Mouse (Mus musculus): ENCODE measurements around the gene Krt18. TPM values are rescaled to one million over a fixed set of nuclear protein-coding genes. Genes with fewer than 3 reads are reported as not detected.
"Not testable (repeated sequence)": the region's sequence is repeated elsewhere in the genome, so short reads cannot be mapped to it uniquely, and the experiment has no call there.

Krt18 gene
- total RNA-seq, 2 experiments from 2014 or later, result 1.0 to 1.3 TPM

GRCm38 (mm10) chr15:102065661-102066325, 37.8 kb downstream of the Krt18 start:
- peak; percentile 95 to 97 for DNase-seq (ENCODE audit: low spot score in 2 of 2)

GRCm38 (mm10) chr15:102070476-102071467, 42.8 kb downstream of the Krt18 start:
- no peak for DNase-seq (ENCODE audit: low spot score in 2 of 2)

- DNase-seq (ENCODE audit: low spot score in 2 of 2), result no peak
Measured at GRCm38 (mm10) chr15:102072963-102073558, 45.1 kb downstream of the Krt18 start.

- peak; percentile 96 for DNase-seq (ENCODE audit: low spot score in 2 of 2)
Measured at GRCm38 (mm10) chr15:102073559-102074069, 45.6 kb downstream of the Krt18 start, which contains the start of gene Eif4b. Gene Eif4b (plus strand): TSS chr15:102073773.

GRCm38 (mm10) chr15:102074070-102074731, 46.2 kb downstream of the Krt18 start:
- DNase-seq (ENCODE audit: low spot score in 2 of 2), result peak; percentile 62 to 72

GRCm38 (mm10) chr15:102074876-102075585, 47.1 kb downstream of the Krt18 start:
- no peak for DNase-seq (ENCODE audit: low spot score in 2 of 2)

GRCm38 (mm10) chr15:102077111-102077677, 49.2 kb downstream of the Krt18 start:
- DNase-seq (ENCODE audit: low spot score in 2 of 2), result no peak

- DNase-seq (ENCODE audit: low spot score in 2 of 2), result no peak
Measured at GRCm38 (mm10) chr15:102079221-102079620, 51.2 kb downstream of the Krt18 start.

- not testable (repeated sequence) for DNase-seq (ENCODE audit: low spot score in 2 of 2)
Measured at GRCm38 (mm10) chr15:102079924-102080323, 51.9 kb downstream of the Krt18 start.

GRCm38 (mm10) chr15:102080429-102080828, 52.4 kb downstream of the Krt18 start:
- no peak for DNase-seq (ENCODE audit: low spot score in 2 of 2)

Other genes with a start within 250 kb of the Krt18 start
- gene Krt72, start 241.7 kb upstream of the Krt18 start, total RNA-seq (2021), result not detected
- gene Krt73, start 225.8 kb upstream of the Krt18 start, total RNA-seq (2021), result not detected
- not detected for gene Krt2, start 210.0 kb upstream of the Krt18 start, total RNA-seq (2021)
- gene Krt1, start 177.4 kb upstream of the Krt18 start, total RNA-seq (2021), result under 1 TPM in 1 of 2 experiments, not detected in 1; 0.56 TPM
- not detected for gene Krt77, start 158.5 kb upstream of the Krt18 start, total RNA-seq (2021)
- under 1 TPM in 1 of 2 experiments, not detected in 1; 0.13 TPM for gene Krt76, start 135.3 kb upstream of the Krt18 start, total RNA-seq (2021)
- gene Krt4, start 103.4 kb upstream of the Krt18 start, total RNA-seq (2021), result not detected
- 1 to 10 TPM in 1 of 2 experiments, under 1 TPM in 1; 0.73 to 3.6 TPM for gene Krt79, start 87.9 kb upstream of the Krt18 start, total RNA-seq (2021)
- gene Krt78, start 73.9 kb upstream of the Krt18 start, total RNA-seq (2021), result not detected
- gene Krt8, start 23.7 kb upstream of the Krt18 start, total RNA-seq (2021), result 1 to 10 TPM in 1 of 2 experiments, under 1 TPM in 1; 0.70 to 1.1 TPM
- gene Eif4b, start 45.6 kb downstream of the Krt18 start, total RNA-seq (2021), result 100 to 1,000 TPM; 197 to 252 TPM
- 10 to 100 TPM; 76.9 to 89.5 TPM for gene Tns2, start 72.2 kb downstream of the Krt18 start, total RNA-seq (2021)
- gene Spryd3, start 108.1 kb downstream of the Krt18 start, total RNA-seq (2021), result 10 to 100 TPM; 33.0 to 36.9 TPM
- 10 to 100 TPM; 45.1 to 66.2 TPM for gene Igfbp6, start 116.2 kb downstream of the Krt18 start, total RNA-seq (2021)
- under 1 TPM; 0.26 to 0.56 TPM for gene Soat2, start 122.3 kb downstream of the Krt18 start, total RNA-seq (2021)
- gene Zfp740, start 175.1 kb downstream of the Krt18 start, total RNA-seq (2021), result 10 to 100 TPM; 49.8 to 65.0 TPM
- gene Csad, start 176.5 kb downstream of the Krt18 start, total RNA-seq (2021), result 100 to 1,000 TPM in 1 of 2 experiments, 10 to 100 TPM in 1; 81.7 to 106 TPM
- gene Itgb7, start 203.8 kb downstream of the Krt18 start, total RNA-seq (2021), result 1 to 10 TPM; 4.1 to 7.4 TPM
- gene Rarg, start 229.3 kb downstream of the Krt18 start, total RNA-seq (2021), result 10 to 100 TPM; 21.7 to 27.2 TPM
- under 1 TPM in 1 of 2 experiments, not detected in 1; 0.13 TPM for gene Gm9918, start 242.4 kb downstream of the Krt18 start, total RNA-seq (2021)

Data from adrenal gland, adult 18-20 months (tissue).